Mouse (Mus musculus): ENCODE measurements around the gene Cul7. TPM values are rescaled to one million over a fixed set of nuclear protein-coding genes. Genes with fewer than 3 reads are reported as not detected.

Cul7 gene
- polyA plus RNA-seq (2015; fragmentation: Nextera tagmentation; extraction: Ambion mirVana): 17.8 and 18.7 TPM in 2 replicates

GRCm38 (mm10) chr17:46650232-46651031, at the start of gene Cul7:
Gene Cul7 (plus strand): TSS chr17:46650337.

GRCm38 (mm10) chr17:46628791-46629684, 21.1 kb upstream of the Cul7 start, which contains the start of gene Ptk7:
Gene Ptk7 (minus strand): TSS chr17:46629504.

GRCm38 (mm10) chr17:46645561-46646321, 4.4 kb upstream of the Cul7 start, which contains the start of the genes Klc4 and Mrpl2:
Gene Klc4 (minus strand): TSS chr17:46646022.
Gene Mrpl2 (plus strand): TSS chr17:46646229.

DNA sequence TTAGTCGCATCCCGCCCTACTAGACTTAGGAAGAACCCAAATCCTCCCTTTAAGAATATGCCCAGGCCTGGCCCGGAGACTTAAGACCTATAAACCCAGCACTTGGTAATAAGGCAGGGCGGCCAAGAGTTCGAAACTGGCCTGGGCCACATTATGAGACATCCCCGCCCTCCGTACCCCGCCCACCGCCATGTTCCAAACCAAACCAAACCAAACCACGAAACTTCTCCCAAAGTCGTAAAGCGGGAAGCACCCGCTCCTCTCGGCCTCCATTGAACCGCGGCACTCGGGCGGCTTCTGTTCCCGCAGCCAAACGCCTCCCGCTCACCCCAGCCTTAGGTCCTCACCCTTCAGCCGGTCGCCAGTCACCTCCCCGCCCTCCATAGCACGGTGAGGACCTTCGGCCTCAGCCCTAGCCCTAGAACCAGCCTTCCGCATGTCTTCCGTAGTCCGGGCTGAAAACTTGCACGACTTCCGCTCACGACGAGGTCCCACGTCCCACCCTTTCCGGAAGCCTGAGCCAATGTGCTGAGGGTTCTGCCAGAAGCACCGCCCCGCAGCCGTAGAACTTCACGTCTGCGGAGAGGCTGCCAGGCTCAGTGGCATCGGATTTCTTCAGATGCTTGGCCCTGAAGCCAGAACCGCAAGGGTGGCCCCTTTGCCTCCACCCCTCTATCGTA, 23.9 kb downstream of the Cul7 start, which contains the start of gene Rrp36:
Gene Rrp36, minus strand, starts transcription at position 503 of the 680 bp plus-strand sequence.

DNA sequence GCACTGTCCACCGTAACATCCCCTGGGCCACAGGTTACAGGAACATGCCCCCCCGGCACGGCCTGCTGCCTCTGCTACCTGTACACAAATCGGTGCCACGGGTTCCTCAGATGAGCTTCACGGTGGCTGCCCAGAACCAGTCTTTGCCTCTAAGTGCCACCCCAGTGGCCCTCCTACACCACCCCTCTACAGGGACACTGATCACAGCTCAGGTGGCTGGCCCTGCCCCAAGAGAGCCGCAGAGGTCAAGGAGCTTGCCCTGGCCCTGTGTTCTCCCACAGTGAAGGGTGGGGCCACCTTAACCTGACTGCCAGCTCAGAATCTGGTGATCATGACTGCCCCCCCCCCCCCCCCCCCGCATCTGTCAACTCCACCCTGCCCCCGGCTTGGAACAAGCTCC, 28.3 kb downstream of the Cul7 start, which contains the start of gene Mea1:
Gene Mea1, plus strand, starts transcription at position 378 of the 400 bp plus-strand sequence.

DNA sequence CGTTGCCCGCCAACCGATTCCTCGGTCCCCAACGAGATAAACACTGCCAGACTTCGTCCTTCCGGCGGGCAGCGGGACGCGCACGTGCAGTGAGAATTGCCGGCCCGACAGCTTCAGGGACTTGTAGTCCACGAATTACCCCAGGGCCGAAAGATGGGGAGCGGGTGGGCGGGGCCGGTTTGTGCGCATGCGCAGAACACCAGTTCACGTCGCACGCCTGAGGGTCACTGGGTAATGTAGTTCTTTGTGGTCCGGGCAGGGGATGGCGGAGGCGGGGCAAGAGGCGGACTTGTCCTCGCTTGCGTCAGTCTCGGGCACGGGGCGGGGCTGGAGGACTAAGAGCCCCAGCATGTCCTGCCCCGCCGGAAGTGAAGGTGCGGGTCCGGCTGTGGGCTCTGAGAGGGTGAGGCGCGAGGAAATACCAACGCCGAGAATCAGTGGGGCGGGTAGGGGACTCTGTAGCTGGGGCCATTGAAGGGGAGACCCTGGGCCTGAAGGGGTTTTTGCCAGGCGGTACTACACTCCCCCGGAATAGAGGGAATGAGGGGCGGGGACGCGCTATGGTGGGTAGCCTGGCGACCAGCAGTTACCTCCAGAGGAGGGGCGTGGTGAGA, 30.7 kb downstream of the Cul7 start, which contains the start of gene Klhdc3:
Gene Klhdc3, minus strand, starts transcription at position 155 of the 614 bp plus-strand sequence.

DNA sequence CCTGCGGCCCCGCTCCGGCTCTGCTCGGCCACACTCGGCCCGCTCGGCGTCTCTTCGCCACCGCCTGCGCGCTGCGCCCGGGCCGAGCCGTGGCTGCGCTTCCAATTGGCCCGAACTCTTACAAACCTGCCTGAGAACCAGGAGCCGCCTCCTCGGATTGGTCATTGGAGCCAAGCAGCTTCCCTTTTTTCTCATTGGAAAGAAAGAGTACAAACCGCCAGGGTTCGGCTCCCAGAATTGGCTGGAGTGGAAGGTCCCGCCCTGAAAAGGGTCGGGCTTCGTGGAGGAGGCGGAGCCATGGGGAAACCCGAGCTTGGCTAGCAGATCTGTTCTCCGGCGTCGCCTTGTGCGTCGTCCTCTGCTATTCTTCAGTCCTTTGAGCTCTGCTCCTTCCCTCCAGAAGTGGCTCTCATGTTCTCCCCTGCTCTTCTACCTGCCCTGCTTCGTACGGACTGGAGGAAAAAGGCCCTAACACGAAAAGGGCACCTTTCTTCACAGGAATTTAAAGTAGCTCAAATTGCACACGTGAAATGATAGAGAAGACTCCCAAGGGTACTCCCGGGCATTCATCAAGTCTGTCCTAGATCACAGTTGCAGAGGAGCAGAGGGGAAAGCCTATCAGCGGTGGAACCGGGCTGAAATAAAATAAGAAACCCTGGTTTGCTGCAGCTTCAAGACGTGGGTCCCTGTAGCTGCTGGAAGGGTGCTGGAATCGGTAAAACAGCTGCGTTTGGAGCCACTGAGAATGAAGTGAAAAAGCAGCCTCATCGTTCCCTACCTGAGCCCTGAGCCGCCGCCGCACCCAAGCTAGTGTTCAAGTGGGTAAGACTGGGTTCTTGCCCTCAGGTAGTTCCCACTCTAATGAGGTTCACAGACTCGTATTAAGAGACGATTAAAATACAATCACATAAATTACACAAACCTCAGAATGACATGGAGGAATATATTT, 55.0 kb downstream of the Cul7 start, which contains the start of gene Ppp2r5d:
Gene Ppp2r5d, minus strand, starts transcription at position 225 of the 949 bp plus-strand sequence.

GRCm38 (mm10) chr17:46710959-46711597, 60.9 kb downstream of the Cul7 start, which contains the start of gene Pex6:
Gene Pex6 (plus strand): TSS chr17:46711463.

Other genes with a start within 250 kb of the Cul7 start
- not detected in 2 replicates for gene Crip3, start 221.4 kb upstream of the Cul7 start, polyA plus RNA-seq (2015; fragmentation: Nextera tagmentation; extraction: Ambion mirVana)
- not detected in 2 replicates for gene Slc22a7, start 211.9 kb upstream of the Cul7 start, polyA plus RNA-seq (2015; fragmentation: Nextera tagmentation; extraction: Ambion mirVana)
- 0.02 TPM in 2 replicates for gene Ttbk1, start 162.7 kb upstream of the Cul7 start, polyA plus RNA-seq (2015; fragmentation: Nextera tagmentation; extraction: Ambion mirVana)
- gene Dnph1, start 153.6 kb upstream of the Cul7 start, polyA plus RNA-seq (2015; fragmentation: Nextera tagmentation; extraction: Ambion mirVana): 17.5 and 18.0 TPM in 2 replicates
- 3.2 and 4.5 TPM in 2 replicates for gene Cul9, start 103.9 kb upstream of the Cul7 start, polyA plus RNA-seq (2015; fragmentation: Nextera tagmentation; extraction: Ambion mirVana)
- gene Srf, start 94.2 kb upstream of the Cul7 start, polyA plus RNA-seq (2015; fragmentation: Nextera tagmentation; extraction: Ambion mirVana): 7.7 and 8.4 TPM in 2 replicates
- 26.9 and 28.3 TPM in 2 replicates for gene Ptk7, start 20.8 kb upstream of the Cul7 start, polyA plus RNA-seq (2015; fragmentation: Nextera tagmentation; extraction: Ambion mirVana)
- 14.2 and 15.2 TPM in 2 replicates for gene Klc4, start 4.3 kb upstream of the Cul7 start, polyA plus RNA-seq (2015; fragmentation: Nextera tagmentation; extraction: Ambion mirVana)
- 76.6 and 80.1 TPM in 2 replicates for gene Mrpl2, start 4.1 kb upstream of the Cul7 start, polyA plus RNA-seq (2015; fragmentation: Nextera tagmentation; extraction: Ambion mirVana)
- gene Rrp36, start 24.0 kb downstream of the Cul7 start, polyA plus RNA-seq (2015; fragmentation: Nextera tagmentation; extraction: Ambion mirVana): 39.3 and 42.2 TPM in 2 replicates
- gene Mea1, start 28.5 kb downstream of the Cul7 start, polyA plus RNA-seq (2015; fragmentation: Nextera tagmentation; extraction: Ambion mirVana): 99.7 and 109 TPM in 2 replicates
- 70.2 and 74.5 TPM in 2 replicates for gene Klhdc3, start 30.6 kb downstream of the Cul7 start, polyA plus RNA-seq (2015; fragmentation: Nextera tagmentation; extraction: Ambion mirVana)
- gene Ppp2r5d, start 54.8 kb downstream of the Cul7 start, polyA plus RNA-seq (2015; fragmentation: Nextera tagmentation; extraction: Ambion mirVana): 27.8 and 31.4 TPM in 2 replicates
- 8.9 and 11.1 TPM in 2 replicates for gene Pex6, start 61.1 kb downstream of the Cul7 start, polyA plus RNA-seq (2015; fragmentation: Nextera tagmentation; extraction: Ambion mirVana)
- gene Gnmt, start 78.8 kb downstream of the Cul7 start, polyA plus RNA-seq (2015; fragmentation: Nextera tagmentation; extraction: Ambion mirVana): 2.0 and 2.2 TPM in 2 replicates
- gene Cnpy3, start 101.9 kb downstream of the Cul7 start, polyA plus RNA-seq (2015; fragmentation: Nextera tagmentation; extraction: Ambion mirVana): 37.6 and 38.0 TPM in 2 replicates
- 0.13 TPM in 1 of 2 replicates, not detected in the other for gene Ptcra, start 113.4 kb downstream of the Cul7 start, polyA plus RNA-seq (2015; fragmentation: Nextera tagmentation; extraction: Ambion mirVana)
- gene 2310039H08Rik, start 122.3 kb downstream of the Cul7 start, polyA plus RNA-seq (2015; fragmentation: Nextera tagmentation; extraction: Ambion mirVana): 90.4 and 99.9 TPM in 2 replicates
- gene Rpl7l1, start 132.3 kb downstream of the Cul7 start, polyA plus RNA-seq (2015; fragmentation: Nextera tagmentation; extraction: Ambion mirVana): 74.4 and 94.0 TPM in 2 replicates
- 2.4 TPM in 2 replicates for gene Bicral, start 208.1 kb downstream of the Cul7 start, polyA plus RNA-seq (2015; fragmentation: Nextera tagmentation; extraction: Ambion mirVana)
- gene Tbcc, start 240.3 kb downstream of the Cul7 start, polyA plus RNA-seq (2015; fragmentation: Nextera tagmentation; extraction: Ambion mirVana): 39.1 and 43.0 TPM in 2 replicates